Mouse (Mus musculus): ENCODE data around the gene Dnajb2.
"Not testable (repeated sequence)": the region's sequence is repeated elsewhere in the genome, so short reads cannot be mapped to it uniquely, and the experiment has no call there.

Gene Dnajb2

DNA sequence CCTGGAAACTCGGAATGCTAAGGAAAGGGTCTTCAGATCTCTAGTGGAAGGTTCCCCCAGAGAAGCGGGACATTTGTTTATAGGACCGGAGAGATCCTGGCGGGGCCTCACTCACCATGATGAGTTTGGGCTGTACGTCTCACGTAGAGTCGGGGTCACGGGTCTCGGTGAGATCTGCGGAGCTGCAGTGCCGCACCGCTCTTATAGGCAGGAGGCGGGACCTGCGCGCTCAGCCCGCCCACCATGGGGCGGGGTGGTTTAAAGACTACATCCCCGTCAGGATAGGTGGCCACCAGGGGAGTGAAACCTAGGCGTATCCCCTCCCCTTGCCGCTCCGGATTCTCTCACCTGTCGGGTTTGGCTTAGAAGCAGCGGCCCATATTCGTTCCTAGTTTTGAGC, 17.1 kb upstream of the Dnajb2 start:
- in situ Hi-C loops (cut with MboI) = no loop called here

DNA sequence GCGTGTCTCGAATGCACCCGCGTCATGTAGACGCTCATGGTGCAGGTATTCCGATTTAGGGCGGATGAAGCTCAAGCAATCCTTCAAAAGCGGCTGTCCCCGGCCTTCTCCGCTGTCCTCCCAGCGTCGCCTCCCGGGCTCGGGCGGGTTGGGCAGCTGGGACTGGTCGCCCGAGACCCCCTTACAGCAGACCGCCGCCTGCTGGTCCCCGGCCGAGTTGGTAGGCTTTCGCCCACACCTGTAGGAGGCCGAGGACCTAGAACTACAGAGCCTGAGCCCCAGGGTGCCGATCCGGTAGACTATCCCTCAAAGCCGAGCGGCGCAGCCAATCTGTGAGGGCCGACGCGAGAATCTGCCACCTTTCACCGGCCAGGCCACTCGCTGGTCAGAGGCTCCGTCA, 16.7 kb upstream of the Dnajb2 start, which contains the start of gene Tuba4a:
Gene Tuba4a, minus strand, starts transcription at position 335 of the 400 bp plus-strand sequence.
- in situ Hi-C loops (cut with MboI) = no loop called here

DNA sequence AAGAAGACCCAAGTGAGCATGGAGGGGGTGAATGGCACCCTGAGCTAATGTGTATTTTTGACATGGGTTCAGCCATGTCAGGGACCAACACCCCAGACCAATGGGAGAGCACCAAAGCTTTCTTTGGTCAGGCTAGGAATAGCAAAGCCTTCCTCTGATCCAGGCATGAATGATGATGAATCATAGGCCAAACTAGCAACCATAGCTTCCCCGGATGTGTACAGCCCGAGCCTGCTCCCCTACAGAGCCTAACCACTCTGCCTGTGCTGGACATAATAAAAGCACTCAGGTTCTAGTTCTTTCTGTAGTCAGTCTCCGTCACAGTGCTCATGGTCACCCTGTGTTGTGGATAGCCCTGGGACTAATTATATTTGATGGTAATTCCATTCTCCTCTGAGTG, 14.7 kb upstream of the Dnajb2 start:
- in situ Hi-C loops (cut with MboI) = no loop called here

GRCm38 (mm10) chr1:75222926-75223325, 13.3 kb upstream of the Dnajb2 start:
- in situ Hi-C loops (cut with MboI) = no loop called here

DNA sequence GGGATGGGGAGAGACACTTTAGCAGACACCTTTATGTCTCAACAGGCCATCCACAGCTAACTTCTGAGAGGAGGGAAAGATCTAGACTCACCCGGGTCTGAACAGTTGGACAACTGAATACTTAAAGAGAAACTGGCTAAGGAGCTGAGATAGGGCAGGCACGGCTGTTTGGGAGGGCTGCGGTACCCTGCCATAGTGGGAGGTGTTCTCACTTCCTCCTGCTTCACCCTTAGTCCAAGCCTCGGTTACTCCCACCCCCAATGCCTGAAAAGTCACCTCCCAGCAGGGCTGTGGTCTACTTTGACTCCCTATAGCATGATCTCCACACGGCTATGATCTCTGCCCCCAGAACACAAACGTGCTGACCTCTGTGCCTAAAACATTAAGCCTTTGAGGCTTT, 12.7 kb upstream of the Dnajb2 start:
- in situ Hi-C loops (cut with MboI) = no loop called here

DNA sequence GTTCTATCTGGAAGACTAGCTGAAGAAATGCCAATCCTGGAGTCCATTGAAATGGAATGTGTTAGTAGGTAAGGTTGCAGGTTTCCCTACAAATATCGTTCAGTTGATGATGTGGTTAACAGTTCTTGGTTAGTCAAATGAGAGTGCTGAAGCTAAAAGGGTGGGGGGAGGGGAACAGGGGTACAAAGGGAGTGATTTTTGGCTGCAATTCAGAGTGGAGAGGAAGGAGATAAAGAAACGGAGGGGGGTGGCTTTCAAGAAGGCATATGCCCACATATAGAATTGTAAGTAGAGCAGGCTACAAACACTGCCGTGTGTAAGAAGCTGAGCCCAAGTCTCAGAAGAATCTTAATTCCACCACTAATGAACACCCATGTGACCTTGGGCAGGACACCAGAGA, 10.7 kb upstream of the Dnajb2 start:
- in situ Hi-C loops (cut with MboI) = no loop called here

DNA sequence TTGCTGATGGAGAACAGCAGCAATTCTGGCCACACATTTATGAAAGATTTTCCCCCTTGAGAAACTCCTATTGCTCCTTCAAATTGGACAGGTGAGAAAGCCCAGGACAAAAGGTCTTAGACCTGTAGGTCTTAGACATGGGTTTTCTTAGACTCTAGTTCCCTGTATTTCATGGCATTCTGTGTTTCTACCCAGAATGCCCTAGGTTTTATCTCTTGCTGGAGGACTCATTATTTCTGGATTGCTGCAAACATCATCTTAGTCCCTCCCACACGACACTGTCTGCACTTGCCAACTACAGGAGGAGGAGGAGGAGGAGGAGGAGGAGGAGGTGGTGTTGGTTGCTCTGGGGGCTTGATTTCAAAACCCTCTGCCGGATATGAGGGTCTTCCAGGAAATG, 10.1 kb upstream of the Dnajb2 start:
- in situ Hi-C loops (cut with MboI) = no loop called here

DNA sequence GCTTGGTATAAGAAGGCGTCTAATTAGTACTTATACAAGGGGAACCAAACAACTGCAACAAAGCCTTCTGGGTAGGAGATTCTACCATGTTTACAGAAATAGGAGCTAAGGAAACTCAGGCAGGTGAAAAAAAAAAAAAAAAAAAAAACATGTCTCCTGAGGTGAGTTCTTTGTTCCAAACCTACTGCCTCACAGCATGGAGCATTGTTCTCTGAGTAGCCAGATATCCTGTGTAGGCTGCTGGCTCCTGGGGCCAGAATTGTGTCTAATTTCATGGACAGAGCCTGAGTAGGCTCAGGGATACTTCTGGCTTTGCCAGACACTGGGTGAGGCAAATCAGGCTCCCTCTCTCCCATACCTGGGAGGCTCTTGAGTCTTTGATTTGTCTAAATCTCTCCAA, 8.6 kb upstream of the Dnajb2 start:
- in situ Hi-C loops (cut with MboI) = no loop called here

DNA sequence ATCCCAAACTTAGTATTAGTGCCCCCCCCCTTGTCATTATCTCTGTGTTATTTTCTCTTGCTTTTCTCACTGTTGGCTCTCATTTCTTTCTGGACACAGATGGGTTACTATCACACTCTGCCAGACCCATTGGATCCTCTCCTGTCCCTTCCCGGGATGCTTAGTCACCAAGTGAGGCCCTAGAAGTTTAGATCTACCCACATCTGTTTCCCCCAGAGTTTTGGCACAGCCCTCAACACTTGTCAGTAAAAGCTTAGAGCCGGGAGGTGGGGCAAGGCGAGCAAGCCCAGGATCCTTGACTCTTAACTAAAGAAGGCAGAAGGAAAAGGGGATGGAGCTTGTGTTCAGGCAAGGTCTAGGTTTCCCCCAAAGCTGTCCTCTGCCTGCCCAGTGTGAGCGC, 7.0 kb upstream of the Dnajb2 start:
- in situ Hi-C loops (cut with MboI) = no loop called here

- in situ Hi-C loops (cut with MboI) = no loop called here
Observed at GRCm38 (mm10) chr1:75230335-75230994, 5.7 kb upstream of the Dnajb2 start.

GRCm38 (mm10) chr1:75231224-75231623, 5.0 kb upstream of the Dnajb2 start:
- in situ Hi-C loops (cut with MboI) = no loop called here

DNA sequence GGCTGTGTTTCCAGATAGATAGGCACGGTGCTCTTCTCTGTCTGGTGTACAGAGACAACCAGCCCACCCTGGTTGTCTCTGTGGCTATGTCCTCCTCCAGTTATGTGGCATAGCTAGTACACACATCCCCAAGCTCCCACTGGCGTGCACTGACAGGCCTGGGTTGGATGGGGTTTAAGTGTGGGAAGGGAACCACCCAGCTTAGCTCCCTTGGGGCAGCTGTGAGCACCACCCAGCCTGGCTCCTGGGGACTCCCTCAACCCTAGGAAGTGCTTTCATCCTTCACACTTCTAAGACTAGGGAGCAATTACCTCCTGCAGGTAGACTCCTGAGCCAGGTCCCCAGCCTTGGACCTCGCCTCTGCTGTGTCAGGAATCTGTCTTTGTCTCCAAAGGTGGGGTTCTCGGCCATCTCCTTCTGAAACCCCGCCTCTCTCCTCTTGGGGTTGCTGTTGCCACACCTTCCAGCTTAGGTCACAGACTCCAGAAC, 4.5 kb upstream of the Dnajb2 start, which contains the start of gene A630095N17Rik:
Gene A630095N17Rik, minus strand, starts transcription at position 439 of the 489 bp plus-strand sequence.
- in situ Hi-C loops (cut with MboI) = no loop called here

DNA sequence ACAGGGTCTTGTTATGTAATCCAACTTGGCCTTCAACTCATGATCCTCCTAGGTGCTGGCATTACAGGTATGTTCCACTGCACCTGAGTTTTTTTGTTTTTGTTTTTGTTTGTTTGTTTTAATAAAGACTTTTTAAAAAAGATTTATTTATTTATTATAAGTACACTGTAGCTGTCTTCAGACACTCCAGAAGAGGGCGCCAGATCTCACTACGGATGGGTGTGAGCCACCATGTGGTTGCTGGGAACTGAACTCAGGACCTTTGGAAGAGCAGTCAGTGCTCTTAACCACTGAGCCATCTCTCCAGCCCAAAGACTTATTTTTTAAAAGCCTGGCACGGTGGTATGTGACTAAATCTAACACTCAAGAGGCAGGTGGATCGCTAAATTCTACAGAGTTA, 3.7 kb upstream of the Dnajb2 start:
- in situ Hi-C loops (cut with MboI) = not testable (repeated sequence)

GRCm38 (mm10) chr1:75234606-75235005, 1.6 kb upstream of the Dnajb2 start:
- in situ Hi-C loops (cut with MboI) = no loop called here

- in situ Hi-C loops (cut with MboI) = no loop called here
Observed at GRCm38 (mm10) chr1:75239591-75239990, 3.4 kb downstream of the Dnajb2 start.

GRCm38 (mm10) chr1:75243411-75243810, 7.2 kb downstream of the Dnajb2 start:
- in situ Hi-C loops (cut with MboI) = no loop called here

GRCm38 (mm10) chr1:75244175-75244826, 8.1 kb downstream of the Dnajb2 start:
- in situ Hi-C loops (cut with MboI) = no loop called here

- in situ Hi-C loops (cut with MboI) = no loop called here
Observed at GRCm38 (mm10) chr1:75244836-75245235, 8.6 kb downstream of the Dnajb2 start.

GRCm38 (mm10) chr1:75247071-75247930, 11.1 kb downstream of the Dnajb2 start:
- in situ Hi-C loops (cut with MboI) = no loop called here

DNA sequence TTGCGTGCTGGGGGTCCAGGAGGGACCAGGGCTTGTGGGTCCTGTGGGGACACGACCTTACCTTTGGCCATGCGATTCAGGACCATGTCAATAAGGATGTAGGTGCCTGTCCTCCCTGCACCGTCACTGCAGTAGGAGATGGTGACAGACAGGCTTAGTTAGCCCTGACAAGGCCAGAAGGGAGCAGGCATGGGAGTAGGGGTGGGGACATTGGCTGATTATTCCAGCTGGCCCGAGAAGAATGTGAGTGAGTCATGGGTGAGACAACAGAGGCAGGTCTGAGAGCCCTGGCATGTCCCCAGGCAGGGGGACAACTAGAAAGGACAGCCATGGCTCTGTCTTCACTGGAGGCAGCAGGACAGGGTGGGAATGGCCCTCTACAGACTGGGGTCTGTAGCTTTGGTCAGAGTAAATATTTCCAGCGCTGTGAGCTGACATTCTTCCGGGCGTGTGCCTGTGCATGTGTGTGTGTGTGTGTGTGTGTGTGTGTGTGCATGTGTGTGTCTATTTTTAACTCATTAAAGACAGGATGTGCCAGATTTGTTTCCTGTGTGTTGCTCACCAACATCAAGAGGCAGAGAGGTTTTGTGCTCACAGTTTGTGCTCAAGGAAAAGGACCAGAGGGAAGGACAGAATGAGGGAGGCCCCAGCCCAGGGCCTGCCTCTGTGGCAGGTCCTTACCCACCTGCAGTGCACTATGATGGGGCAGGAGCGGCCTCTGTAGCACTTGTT, 12.0 kb downstream of the Dnajb2 start:
- in situ Hi-C loops (cut with MboI) = no loop called here

GRCm38 (mm10) chr1:75250498-75250897, 14.3 kb downstream of the Dnajb2 start:
- in situ Hi-C loops (cut with MboI) = loop anchor here (5.0 kb wide), 1 partner anchor 67 kb away; the partner anchor contains the start of gene Dnpep

All from mature B cell (primary cell).